Mouse (Mus musculus): ENCODE measurements around the gene Kbtbd6. TPM values are rescaled to one million over a fixed set of nuclear protein-coding genes. Genes with fewer than 3 reads are reported as not detected.
A peak's percentile ranks its signal among the peaks of the same experiment; 100 is the strongest.
"Not testable (repeated sequence)": the region's sequence is repeated elsewhere in the genome, so short reads cannot be mapped to it uniquely, and the experiment has no call there.

The Kbtbd6 gene
- polyA plus RNA-seq, 1 experiment from 2014 or later, result 0.98 TPM

DNA sequence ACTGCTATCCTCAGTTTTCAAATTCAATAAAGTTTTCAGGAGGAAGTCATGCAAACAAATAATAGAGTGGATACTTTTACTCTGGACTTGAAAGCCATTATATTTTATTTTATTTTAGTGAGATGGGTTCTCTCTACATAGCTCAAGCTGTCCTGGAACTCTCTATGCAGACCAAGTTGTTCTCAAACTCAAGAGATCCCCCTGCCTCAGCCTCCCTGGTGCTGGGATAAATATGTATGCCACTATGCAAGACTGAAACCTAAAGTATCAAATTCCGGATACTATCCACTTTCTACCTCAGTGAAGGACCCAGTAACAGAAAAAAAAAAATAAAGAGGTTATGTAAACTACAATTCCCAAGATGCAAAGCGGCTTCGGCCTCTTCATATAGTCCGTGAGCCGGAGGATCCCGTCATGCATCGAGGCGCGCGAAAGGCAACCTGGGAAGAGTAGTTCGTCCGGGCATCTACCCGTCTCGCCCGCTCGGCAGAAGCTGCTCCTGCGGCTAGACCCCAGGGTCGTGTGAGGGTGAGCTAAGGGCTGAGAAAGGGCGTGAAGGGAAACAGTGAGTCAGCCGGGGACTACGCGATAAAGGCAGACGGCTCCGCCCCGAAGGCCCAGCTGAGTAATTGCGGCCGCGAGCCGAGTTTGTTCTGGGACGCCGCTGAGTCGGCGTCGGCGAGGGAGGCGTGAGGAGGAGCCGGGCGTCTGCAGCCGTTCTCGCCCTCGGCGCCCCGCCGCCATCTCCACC, 25.5 kb upstream of the Kbtbd6 start, which contains the start of gene Kbtbd7:
TSS of gene Kbtbd7 (plus strand) at position 533 of the 751 bp plus-strand sequence.
- peaks cover 8% of the 10 kb centered on the region; the same call in 1 of the 2 replicates for H3K36me3 ChIP-seq (ENCODE audit: control insufficient read depth, insufficient read depth)
- WGBS, result under 1% methylated on average over 44 of the region's 44 CpGs
- H3K27me3 ChIP-seq (replicated peaks; ENCODE audit: control insufficient read depth, insufficient read depth, low read length), result no peaks in the 10 kb centered on the region
- no peak within 1 kb of the TSS for H3K9ac ChIP-seq (ENCODE audit: low read depth, low read length)
- no peaks in the 10 kb centered on the region for H3K4me1 ChIP-seq (replicated peaks; ENCODE audit: control insufficient read depth, insufficient read depth, low read length)
- peak; percentile 100 for ATAC-seq
- no peaks in the 10 kb centered on the region for H3K9me3 ChIP-seq (ENCODE audit: control insufficient read depth)
- H3K4me2 ChIP-seq (replicated peaks; ENCODE audit: low read depth), result peak within 1 kb of the TSS; percentile 52
- H3K4me3 ChIP-seq (ENCODE audit: low read depth, low read length), result peak within 1 kb of the TSS; percentile 36
- peak within 1 kb of the TSS; percentile 74 for H3K27ac ChIP-seq (ENCODE audit: low read depth, low read length)
- no peak for TF ChIP-seq CTCF (IDR thresholded peaks at IDR 0.05; ENCODE audit: low read depth)

DNA sequence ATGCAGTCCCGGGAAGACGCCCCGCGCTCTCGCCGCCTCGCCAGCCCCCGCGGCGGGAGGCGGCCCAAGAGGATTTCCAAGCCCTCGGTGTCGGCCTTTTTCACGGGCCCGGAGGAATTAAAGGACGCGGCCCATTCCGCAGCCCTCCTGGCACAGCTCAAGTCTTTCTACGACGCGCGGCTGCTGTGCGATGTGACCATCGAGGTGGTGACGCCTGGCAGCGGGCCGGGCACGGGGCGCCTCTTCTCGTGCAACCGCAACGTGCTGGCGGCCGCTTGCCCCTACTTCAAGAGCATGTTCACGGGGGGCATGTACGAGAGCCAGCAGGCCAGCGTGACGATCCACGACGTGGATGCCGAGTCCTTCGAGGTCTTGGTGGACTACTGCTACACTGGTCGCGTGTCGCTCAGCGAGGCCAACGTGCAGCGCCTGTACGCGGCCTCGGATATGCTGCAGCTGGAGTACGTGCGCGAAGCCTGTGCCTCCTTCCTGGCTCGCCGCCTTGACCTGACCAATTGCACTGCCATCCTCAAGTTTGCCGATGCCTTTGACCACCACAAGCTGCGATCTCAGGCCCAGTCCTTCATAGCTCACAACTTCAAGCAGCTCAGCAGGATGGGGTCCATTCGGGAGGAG, 24.8 kb upstream of the Kbtbd6 start:
- peak overlapping the region; percentile 52 for H3K4me2 ChIP-seq (replicated peaks; ENCODE audit: low read depth)
- not testable (repeated sequence) for H3K27me3 ChIP-seq (replicated peaks; ENCODE audit: control insufficient read depth, insufficient read depth, low read length); H3K9me3 ChIP-seq (ENCODE audit: control insufficient read depth); H3K36me3 ChIP-seq (ENCODE audit: control insufficient read depth, insufficient read depth); H3K4me1 ChIP-seq (replicated peaks; ENCODE audit: control insufficient read depth, insufficient read depth, low read length); H3K9ac ChIP-seq (ENCODE audit: low read depth, low read length)
- H3K27ac ChIP-seq (ENCODE audit: low read depth, low read length), result peak overlapping the region; percentile 74
- WGBS, result 48% methylated on average over 7 of the region's 59 CpGs
- peak overlapping the region; percentile 36 for H3K4me3 ChIP-seq (ENCODE audit: low read depth, low read length)
- peak; percentile 52 for ATAC-seq

DNA sequence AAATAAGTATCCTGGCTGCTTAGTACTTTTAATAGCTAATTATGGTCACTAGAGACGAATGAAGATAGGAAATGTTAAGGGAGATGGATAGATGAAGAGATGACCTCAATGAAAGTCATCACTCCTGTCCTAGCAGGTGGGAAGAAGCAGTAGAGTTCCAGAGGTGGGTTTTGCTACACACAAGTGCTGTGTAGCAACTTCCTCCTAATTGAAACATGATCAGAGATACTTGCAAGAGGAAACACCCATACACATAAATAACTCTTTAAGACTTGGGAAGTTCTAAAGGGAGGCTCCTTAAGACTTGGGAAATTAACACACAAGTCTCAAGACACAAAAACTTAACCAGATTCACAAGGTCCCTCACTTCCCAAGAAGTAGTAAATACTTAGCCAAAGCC, 17.6 kb upstream of the Kbtbd6 start:
- no peak overlapping the region for H3K4me2 ChIP-seq (replicated peaks; ENCODE audit: low read depth)
- no peak overlapping the region for H3K27ac ChIP-seq (ENCODE audit: low read depth, low read length)
- no peak for TF ChIP-seq CTCF (IDR thresholded peaks at IDR 0.05; ENCODE audit: low read depth)
- H3K9me3 ChIP-seq (ENCODE audit: control insufficient read depth), result no peaks in the 10 kb centered on the region
- no peaks in the 10 kb centered on the region for H3K4me1 ChIP-seq (replicated peaks; ENCODE audit: control insufficient read depth, insufficient read depth, low read length)
- no peaks in the 10 kb centered on the region for H3K27me3 ChIP-seq (replicated peaks; ENCODE audit: control insufficient read depth, insufficient read depth, low read length)
- H3K4me3 ChIP-seq (ENCODE audit: low read depth, low read length), result no peak overlapping the region
- no peak for ATAC-seq
- no peak overlapping the region for H3K9ac ChIP-seq (ENCODE audit: low read depth, low read length)
- WGBS, result 89% methylated on average over 1 of the region's 1 CpGs
- no peaks in the 10 kb centered on the region for H3K36me3 ChIP-seq (ENCODE audit: control insufficient read depth, insufficient read depth)

DNA sequence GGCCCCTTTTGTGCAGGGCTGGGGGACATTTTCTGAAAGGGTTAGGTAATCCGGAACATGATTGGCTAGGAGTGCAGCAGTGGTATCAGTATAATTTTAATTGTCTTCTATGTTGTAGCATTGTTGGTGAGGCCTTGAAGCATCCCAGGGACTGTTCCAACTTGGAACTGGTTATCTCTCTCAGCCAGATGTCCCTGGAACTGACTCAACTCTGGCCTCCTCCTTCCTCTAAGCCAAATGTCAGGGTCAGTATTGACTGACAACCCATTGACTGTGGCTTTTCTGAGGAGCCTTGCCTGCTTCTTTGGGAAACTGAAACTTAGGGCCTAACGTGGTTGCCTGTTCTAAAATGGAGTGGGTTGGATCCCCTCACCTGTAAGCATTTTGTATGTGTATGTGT, 11.0 kb upstream of the Kbtbd6 start:
- Histone ChIP-seq H3K4me3 (ENCODE audit: low read depth, low read length) (no peak overlapping the region), H3K4me2 (replicated peaks; ENCODE audit: low read depth) (no peak overlapping the region), H3K27me3 (replicated peaks; ENCODE audit: control insufficient read depth, insufficient read depth, low read length) (no peaks in the 10 kb centered on the region), H3K9ac (ENCODE audit: low read depth, low read length) (no peak overlapping the region), H3K27ac (ENCODE audit: low read depth, low read length) (no peak overlapping the region), H3K9me3 (ENCODE audit: control insufficient read depth) (no peaks in the 10 kb centered on the region), H3K4me1 (replicated peaks; ENCODE audit: control insufficient read depth, insufficient read depth, low read length) (no peaks in the 10 kb centered on the region), H3K36me3 (ENCODE audit: control insufficient read depth, insufficient read depth) (no peaks in the 10 kb centered on the region)
- TF ChIP-seq CTCF (IDR thresholded peaks at IDR 0.05; ENCODE audit: low read depth), result no peak
- 91% methylated on average over 2 of the region's 2 CpGs for WGBS
- ATAC-seq, result no peak

DNA sequence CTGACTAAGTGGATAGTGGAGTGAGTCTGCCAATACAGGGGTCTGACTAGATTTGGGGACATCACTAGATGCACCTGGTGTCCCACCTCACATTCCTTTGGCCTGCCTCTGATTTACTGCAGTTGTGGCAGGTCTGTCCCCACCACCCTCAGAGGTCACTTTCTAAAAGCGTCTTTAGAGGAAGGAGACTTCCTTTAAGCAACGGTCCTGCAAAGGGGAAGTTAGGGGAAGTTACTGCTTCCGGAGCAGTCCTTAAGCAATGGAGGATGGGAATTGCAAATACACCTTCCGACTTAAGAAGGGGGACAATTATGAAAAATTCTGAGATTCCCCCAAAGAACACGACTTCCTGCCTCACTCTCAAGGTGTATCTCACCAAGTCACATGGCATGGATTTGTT, 10.2 kb upstream of the Kbtbd6 start:
- H3K27me3 ChIP-seq (replicated peaks; ENCODE audit: control insufficient read depth, insufficient read depth, low read length), result no peaks in the 10 kb centered on the region
- 74% methylated on average over 5 of the region's 5 CpGs for WGBS
- H3K4me1 ChIP-seq (replicated peaks; ENCODE audit: control insufficient read depth, insufficient read depth, low read length), result no peaks in the 10 kb centered on the region
- no peak overlapping the region for H3K27ac ChIP-seq (ENCODE audit: low read depth, low read length)
- no peaks in the 10 kb centered on the region for H3K36me3 ChIP-seq (ENCODE audit: control insufficient read depth, insufficient read depth)
- no peak overlapping the region for H3K9ac ChIP-seq (ENCODE audit: low read depth, low read length)
- no peak overlapping the region for H3K4me2 ChIP-seq (replicated peaks; ENCODE audit: low read depth)
- TF ChIP-seq CTCF (IDR thresholded peaks at IDR 0.05; ENCODE audit: low read depth), result no peak
- no peak for ATAC-seq
- no peaks in the 10 kb centered on the region for H3K9me3 ChIP-seq (ENCODE audit: control insufficient read depth)
- no peak overlapping the region for H3K4me3 ChIP-seq (ENCODE audit: low read depth, low read length)

DNA sequence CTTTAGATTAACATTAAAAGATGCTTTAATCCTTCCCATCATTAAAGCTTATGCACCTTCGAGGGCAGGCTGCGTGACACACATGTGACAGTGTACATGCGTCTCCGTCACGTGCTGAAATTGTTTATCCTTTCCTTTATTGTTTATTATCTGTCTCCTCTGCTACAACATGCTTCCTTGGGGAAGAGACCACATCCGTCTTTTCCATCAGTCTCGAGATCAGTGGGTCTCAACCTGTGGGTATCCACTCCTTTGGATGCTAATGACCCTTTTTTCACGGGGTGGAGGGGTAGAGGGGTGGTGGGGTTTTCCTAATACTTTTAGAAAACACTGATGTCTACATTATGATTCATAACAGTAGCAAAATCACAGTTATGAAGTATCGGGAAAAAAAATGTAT, 7.0 kb upstream of the Kbtbd6 start:
- no peak for ATAC-seq
- TF ChIP-seq CTCF (IDR thresholded peaks at IDR 0.05; ENCODE audit: low read depth), result no peak
- Histone ChIP-seq H3K9me3 (ENCODE audit: control insufficient read depth) (no peaks in the 10 kb centered on the region), H3K4me3 (ENCODE audit: low read depth, low read length) (no peak overlapping the region), H3K4me1 (replicated peaks; ENCODE audit: control insufficient read depth, insufficient read depth, low read length) (no peaks in the 10 kb centered on the region), H3K27ac (ENCODE audit: low read depth, low read length) (no peak overlapping the region), H3K27me3 (replicated peaks; ENCODE audit: control insufficient read depth, insufficient read depth, low read length) (no peaks in the 10 kb centered on the region), H3K4me2 (replicated peaks; ENCODE audit: low read depth) (no peak overlapping the region), H3K9ac (ENCODE audit: low read depth, low read length) (no peak overlapping the region), H3K36me3 (ENCODE audit: control insufficient read depth, insufficient read depth) (no peaks in the 10 kb centered on the region)
- 80% methylated on average over 9 of the region's 9 CpGs for WGBS

All from intestine, postnatal 0 days (tissue).